Mouse (Mus musculus): ENCODE results near the gene I830077J02Rik.

- no peak for TF ChIP-seq E2F4 (IDR thresholded peaks at IDR 0.05; ENCODE audit: borderline replicate concordance, low read depth, low read length)
- TF ChIP-seq EP300 (IDR thresholded peaks at IDR 0.05; ENCODE audit: low read depth in 1 of 2, low read length in 2 of 2): peak; percentile 54 to 64; a peak in 3 of 4 replicates
- no peak for TF ChIP-seq TAL1 (IDR thresholded peaks at IDR 0.05; ENCODE audit: low read length)
- 0 out of 2 replicates have a peak, but pooled peaks have one; percentile 26 for TF ChIP-seq ETS1 (IDR thresholded peaks at IDR 0.05; ENCODE audit: low read depth, low read length)
- TF ChIP-seq GATA1 (IDR thresholded peaks at IDR 0.05; ENCODE audit: low read depth, low read length): peak; percentile 62
- no peak for TF ChIP-seq CHD1 (IDR thresholded peaks at IDR 0.05; ENCODE audit: low read depth, low read length)
- TF ChIP-seq NRF1 (IDR thresholded peaks at IDR 0.05; ENCODE audit: insufficient read depth, low read depth, low read length, poor library complexity, severe bottlenecking): no peak
- no peak for TF ChIP-seq POLR2A (IDR thresholded peaks at IDR 0.05; ENCODE audit: control insufficient read depth in 1 of 2, insufficient read depth in 1 of 2, low read depth in 1 of 2, low read length in 2 of 2, poor library complexity in 1 of 2)
Observed at GRCm38 (mm10) chr3:105915281-105915680, 17.2 kb downstream of the I830077J02Rik start.

All from MEL (cell line).